Mouse (Mus musculus) midbrain, embryonic 16.5 days (tissue): ENCODE results near the gene Pde4b. TPM values are rescaled to one million over a fixed set of nuclear protein-coding genes. Genes with fewer than 3 reads are reported as not detected.

ENCODE experiments used
- ATAC-seq: fragments of 200-750 bp; cut with Nextera tagmentation; 2 replicates; pipeline ENCODE4 v1.8.0; 2017; ENCODE audit warnings: moderate TSS enrichment
- H3K27ac ChIP-seq: fragments of 300-500 bp; sonication (generic); 2 replicates; pipeline ENCODE4 v1.5.1; 2014; ENCODE audit warnings: mild to moderate bottlenecking, low read length, mixed read lengths
- H3K27me3 ChIP-seq: fragments of 300-500 bp; sonication (generic); 2 replicates; pipeline ENCODE4 v1.6.1; 2014; ENCODE audit warnings: low read depth, low read length, mixed read lengths; ENCODE audit not compliant: control insufficient read depth, insufficient read depth
- H3K36me3 ChIP-seq: fragments of 300-500 bp; sonication (generic); 2 replicates; pipeline ENCODE4 v1.6.1; 2014; ENCODE audit warnings: mild to moderate bottlenecking, low read length, moderate library complexity, mixed read lengths; ENCODE audit not compliant: control insufficient read depth, insufficient read depth
- H3K4me1 ChIP-seq: fragments of 300-500 bp; sonication (generic); 2 replicates; pipeline ENCODE4 v1.6.1; 2014; ENCODE audit warnings: mild to moderate bottlenecking, low read length, mixed read lengths; ENCODE audit not compliant: control insufficient read depth, insufficient read depth
- H3K4me2 ChIP-seq: fragments of 300-500 bp; sonication (generic); 2 replicates; pipeline ENCODE4 v1.6.1; 2014; ENCODE audit warnings: mild to moderate bottlenecking, low read length, mixed read lengths
- H3K4me3 ChIP-seq: fragments of 300-500 bp; sonication (generic); 2 replicates; pipeline ENCODE4 v1.5.1; 2014; ENCODE audit warnings: low read depth, mild to moderate bottlenecking, low read length, moderate library complexity, mixed read lengths
- H3K9ac ChIP-seq: fragments of 300-500 bp; sonication (generic); 2 replicates; pipeline ENCODE4 v1.6.1; 2014; ENCODE audit warnings: low read depth, low read length, mixed read lengths
- H3K9me3 ChIP-seq: fragments of 300-500 bp; sonication (generic); replicated peaks from 2 replicates; pipeline ENCODE4 v1.6.1; 2014; ENCODE audit warnings: mild to moderate bottlenecking, low read length, mixed read lengths; ENCODE audit not compliant: control insufficient read depth, poor library complexity, severe bottlenecking
- WGBS: fragments of 180-500 bp; shearing (Covaris S2); extraction: QIAGEN DNeasy Blood & Tissue Kit; methylation state at CpG from one replicate; pipeline ENCODE4 v1.1.7; 2014; 5-methylcytosine and 5-hydroxymethylcytosine counted together
- polyA plus RNA-seq: library from polyadenylated mRNA; unstranded; fragments of >200 nt; fragmentation: Nextera tagmentation; extraction: Ambion mirVana; gene quantifications from 2 replicates; pipeline ENCODE4 v1.2.1, GENCODE M21; 2015

Pde4b gene
- polyA plus RNA-seq, 1 experiment from 2014 or later: 64.5 TPM

DNA sequence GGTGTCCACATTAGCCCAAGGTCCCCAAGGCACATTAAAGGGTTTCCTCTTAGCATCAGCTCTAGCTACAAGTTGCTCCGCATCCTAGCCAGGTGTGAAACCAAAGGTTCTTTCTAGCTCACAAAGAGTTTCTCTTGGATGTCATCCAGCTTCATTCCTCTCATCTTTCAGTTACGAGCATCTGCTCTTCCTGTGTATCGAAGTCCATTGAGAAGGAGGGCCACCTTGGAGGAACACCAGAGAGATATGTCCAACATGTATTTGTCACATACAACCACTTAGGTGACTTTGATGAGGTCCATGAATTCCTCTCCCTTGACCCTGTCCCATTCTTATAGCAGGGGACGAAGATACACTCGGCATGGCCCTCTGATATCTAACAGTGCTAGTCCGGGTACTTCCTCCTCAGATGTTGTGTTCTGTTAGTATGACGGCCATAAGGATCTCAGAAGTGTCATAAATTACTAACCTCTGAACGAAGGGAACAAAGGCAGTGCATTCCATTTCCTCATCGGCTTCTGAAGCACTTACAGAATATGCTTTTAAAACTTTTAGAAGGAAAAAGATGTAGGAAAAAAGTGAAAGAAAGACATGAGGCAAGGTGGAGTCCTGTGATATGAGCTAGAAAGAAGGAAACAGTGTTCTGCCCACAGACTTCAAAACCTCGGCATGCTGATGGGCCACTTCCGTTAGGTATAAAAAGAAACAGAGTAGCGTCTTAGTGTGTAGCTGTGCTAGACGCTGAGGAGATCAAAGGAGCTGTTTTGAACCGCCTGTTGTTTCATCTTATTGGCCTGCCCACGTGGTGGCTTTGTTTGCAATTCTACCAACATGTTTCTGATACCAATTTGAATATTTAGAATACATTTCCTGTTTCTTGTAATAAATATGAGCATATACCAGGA is 419.3 kb downstream of the Pde4b start:
- no peaks in the 10 kb centered on the region for H3K9me3 ChIP-seq
- H3K27ac ChIP-seq: no peak overlapping the region
- no peaks in the 10 kb centered on the region for H3K27me3 ChIP-seq
- H3K9ac ChIP-seq: no peak overlapping the region
- no peak for ATAC-seq
- H3K4me1 ChIP-seq: peaks cover 13% of the 10 kb centered on the region
- no peak overlapping the region for H3K4me3 ChIP-seq
- WGBS: 75% methylated on average over 15 of the region's 15 CpGs
- no peaks in the 10 kb centered on the region for H3K36me3 ChIP-seq
- no peak overlapping the region for H3K4me2 ChIP-seq

DNA sequence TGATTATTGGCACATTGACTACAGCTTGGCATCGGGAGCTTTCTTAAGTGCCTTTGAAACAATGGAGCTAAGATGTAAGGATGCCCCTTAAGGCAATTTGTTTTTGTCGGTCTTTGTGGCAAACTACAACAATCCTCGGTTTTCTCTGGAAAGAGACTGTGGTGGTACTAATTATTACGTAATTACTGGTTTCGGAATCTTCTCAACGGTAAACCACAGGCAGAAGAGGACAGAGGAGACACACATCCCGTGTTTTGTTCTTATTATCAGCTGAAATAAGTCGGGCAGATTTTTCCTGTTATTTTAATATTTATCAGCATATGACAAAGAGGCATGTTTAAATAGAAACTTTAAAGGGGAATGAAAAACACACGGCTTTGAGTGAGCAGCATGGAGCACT is 420.0 kb downstream of the Pde4b start:
- no peak overlapping the region for H3K4me2 ChIP-seq
- H3K27me3 ChIP-seq: no peaks in the 10 kb centered on the region
- H3K27ac ChIP-seq: no peak overlapping the region
- H3K4me1 ChIP-seq: peaks cover 18% of the 10 kb centered on the region
- H3K9ac ChIP-seq: no peak overlapping the region
- no peaks in the 10 kb centered on the region for H3K36me3 ChIP-seq
- no peak overlapping the region for H3K4me3 ChIP-seq
- 80% methylated on average over 9 of the region's 9 CpGs for WGBS
- ATAC-seq: no peak
- no peaks in the 10 kb centered on the region for H3K9me3 ChIP-seq

DNA sequence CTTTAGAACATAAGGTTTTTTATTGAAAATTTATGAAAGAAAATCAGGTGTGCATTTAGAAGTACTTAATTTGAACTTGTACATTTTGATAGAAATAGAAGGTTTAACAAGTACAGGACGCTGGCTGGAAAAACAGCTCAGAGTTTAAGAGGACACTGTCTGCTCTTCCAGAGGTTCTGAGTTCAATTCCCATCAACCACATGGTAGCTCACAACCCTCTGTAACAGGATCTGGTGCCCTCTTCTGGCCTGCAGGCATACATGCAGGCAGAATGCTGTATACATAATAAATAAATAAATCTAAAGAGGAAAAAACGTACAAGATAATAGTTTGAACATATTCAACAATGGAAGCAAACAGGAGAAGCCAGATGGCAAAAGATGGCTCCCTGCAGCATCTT is 420.4 kb downstream of the Pde4b start:
- Histone ChIP-seq H3K4me1 (peaks cover 18% of the 10 kb centered on the region), H3K36me3 (no peaks in the 10 kb centered on the region), H3K27ac (no peak overlapping the region), H3K4me2 (no peak overlapping the region), H3K27me3 (no peaks in the 10 kb centered on the region), H3K4me3 (no peak overlapping the region), H3K9me3 (no peaks in the 10 kb centered on the region), H3K9ac (no peak overlapping the region)
- ATAC-seq: no peak
- WGBS: 88% methylated on average over 2 of the region's 2 CpGs

DNA sequence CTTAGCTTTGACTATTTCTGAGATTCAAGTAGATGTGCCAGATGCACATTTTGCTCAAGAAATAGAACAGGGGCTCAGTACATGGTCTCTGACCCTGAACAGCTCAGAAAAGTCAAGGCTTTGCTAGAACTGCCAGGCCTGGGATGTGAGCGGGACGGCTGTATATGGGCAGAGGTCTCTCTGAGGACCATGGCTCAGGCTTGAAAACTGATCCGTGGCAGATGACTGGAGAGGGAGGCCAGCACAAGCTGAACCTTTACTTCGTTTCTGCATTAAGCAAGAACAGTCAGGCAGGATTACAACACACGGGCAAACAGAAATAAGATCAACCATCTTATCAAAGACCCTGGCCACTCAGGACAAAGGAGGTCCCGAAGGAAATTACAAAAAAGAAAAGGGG is 422.7 kb downstream of the Pde4b start:
- no peaks in the 10 kb centered on the region for H3K27me3 ChIP-seq
- no peaks in the 10 kb centered on the region for H3K9me3 ChIP-seq
- no peak overlapping the region for H3K4me2 ChIP-seq
- H3K27ac ChIP-seq: no peak overlapping the region
- no peak overlapping the region for H3K9ac ChIP-seq
- H3K4me1 ChIP-seq: peaks cover 18% of the 10 kb centered on the region
- no peak overlapping the region for H3K4me3 ChIP-seq
- H3K36me3 ChIP-seq: no peaks in the 10 kb centered on the region
- ATAC-seq: no peak
- WGBS: 75% methylated on average over 6 of the region's 6 CpGs

DNA sequence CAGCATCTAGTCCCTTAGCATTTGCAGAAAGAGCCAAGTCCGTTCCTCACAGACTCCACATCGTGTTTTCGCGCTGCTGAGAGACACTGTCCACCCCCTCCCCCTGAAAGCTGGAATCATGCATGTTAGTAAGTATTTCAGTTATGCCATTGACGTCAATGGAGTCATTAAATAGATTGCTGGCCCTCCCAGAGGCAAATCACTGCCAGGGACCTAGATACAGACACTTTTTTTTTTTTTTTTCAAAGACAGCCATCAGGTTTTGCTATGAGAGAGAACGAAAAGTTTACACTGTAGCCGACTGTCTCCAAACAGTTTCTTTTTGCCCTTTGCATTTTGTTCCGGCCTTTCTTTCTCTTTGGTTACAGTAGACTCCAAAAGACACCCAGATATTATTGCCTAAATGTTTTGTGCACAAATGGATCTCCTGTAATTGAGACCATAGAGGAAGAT is 423.6 kb downstream of the Pde4b start:
- H3K9ac ChIP-seq: no peak overlapping the region; the same call in 1 of the 2 replicates
- peak; percentile 21; the same call in 1 of the 2 replicates for ATAC-seq
- peak overlapping the region; percentile 46 for H3K4me2 ChIP-seq
- peaks cover 18% of the 10 kb centered on the region for H3K4me1 ChIP-seq
- peak overlapping the region; percentile 61; the same call in 1 of the 2 replicates for H3K27ac ChIP-seq
- no peaks in the 10 kb centered on the region for H3K27me3 ChIP-seq
- H3K9me3 ChIP-seq: no peaks in the 10 kb centered on the region
- WGBS: 32% methylated on average over 8 of the region's 8 CpGs
- H3K36me3 ChIP-seq: no peaks in the 10 kb centered on the region
- H3K4me3 ChIP-seq: no peak overlapping the region

DNA sequence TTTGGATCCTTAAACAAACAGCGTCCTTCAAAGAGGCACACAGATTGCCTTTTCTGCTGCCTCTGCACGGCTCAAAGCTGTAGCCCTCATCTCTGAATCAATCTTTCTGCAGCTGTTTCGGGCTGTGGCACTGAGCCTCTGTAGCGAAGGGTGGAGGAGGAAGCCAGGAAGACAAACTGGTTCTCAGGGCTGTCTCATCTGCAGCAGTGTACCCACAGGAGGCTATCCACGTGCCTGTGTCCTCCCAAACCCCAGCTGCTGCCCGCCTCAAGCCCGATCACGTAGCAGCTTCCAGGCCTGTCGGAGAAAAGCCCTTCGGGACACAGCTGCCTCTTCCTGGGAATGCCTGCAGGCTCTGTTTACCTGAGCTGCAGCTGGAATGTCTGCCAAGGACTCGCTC is 424.2 kb downstream of the Pde4b start:
- H3K9ac ChIP-seq: peak overlapping the region; percentile 57; the same call in 1 of the 2 replicates
- no peaks in the 10 kb centered on the region for H3K9me3 ChIP-seq
- peak overlapping the region; percentile 61 for H3K27ac ChIP-seq
- no peak overlapping the region; the same call in 1 of the 2 replicates for H3K4me3 ChIP-seq
- peak; percentile 66 for ATAC-seq
- H3K36me3 ChIP-seq: no peaks in the 10 kb centered on the region
- peaks cover 19% of the 10 kb centered on the region for H3K4me1 ChIP-seq
- 12% methylated on average over 11 of the region's 11 CpGs for WGBS
- peak overlapping the region; percentile 46 for H3K4me2 ChIP-seq
- H3K27me3 ChIP-seq: no peaks in the 10 kb centered on the region

DNA sequence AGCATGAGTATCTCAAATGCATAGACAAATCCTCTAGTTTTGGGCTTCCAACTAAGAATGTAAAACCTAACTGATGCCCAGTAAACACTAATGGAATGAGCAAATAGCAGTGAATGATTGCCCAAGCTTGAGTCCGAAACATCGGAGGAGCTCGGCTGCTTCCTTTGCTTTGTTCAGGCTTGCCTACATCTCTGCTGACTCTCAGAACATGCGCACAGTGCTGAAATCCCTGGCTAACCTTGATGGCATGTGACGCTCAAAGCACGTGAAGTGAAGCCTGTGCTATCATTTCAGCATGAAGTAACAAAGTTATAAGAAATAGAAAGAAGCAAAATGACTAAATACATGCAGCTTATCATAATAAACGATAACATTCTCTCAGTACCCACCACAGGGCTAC is 425.6 kb downstream of the Pde4b start:
- Histone ChIP-seq H3K36me3 (no peaks in the 10 kb centered on the region), H3K27me3 (no peaks in the 10 kb centered on the region), H3K9me3 (no peaks in the 10 kb centered on the region), H3K4me1 (peaks cover 23% of the 10 kb centered on the region), H3K4me3 (no peak overlapping the region), H3K9ac (no peak overlapping the region), H3K27ac (no peak overlapping the region), H3K4me2 (no peak overlapping the region)
- WGBS: 77% methylated on average over 7 of the region's 7 CpGs
- ATAC-seq: no peak

DNA sequence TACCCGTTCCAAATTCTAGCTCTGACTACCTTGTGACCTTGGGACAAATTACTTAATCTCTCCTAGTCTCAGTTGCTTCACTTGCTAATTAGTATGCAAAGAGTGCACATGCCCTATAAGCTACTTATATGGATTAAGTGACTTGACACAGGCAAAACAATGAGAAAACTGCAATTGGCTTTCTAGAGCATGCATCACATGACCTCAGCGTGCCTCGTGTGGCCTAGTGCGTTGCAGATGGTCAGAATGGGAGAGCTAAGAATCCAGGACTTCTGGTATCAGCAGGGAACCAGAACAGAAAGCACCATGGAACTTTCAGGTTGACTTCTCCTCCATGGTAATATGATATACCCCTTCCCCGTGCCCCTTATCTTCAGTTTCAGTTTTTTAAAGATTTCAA is 426.2 kb downstream of the Pde4b start:
- no peak for ATAC-seq
- no peak overlapping the region for H3K4me2 ChIP-seq
- H3K27ac ChIP-seq: no peak overlapping the region
- peaks cover 23% of the 10 kb centered on the region for H3K4me1 ChIP-seq
- H3K36me3 ChIP-seq: no peaks in the 10 kb centered on the region
- H3K9ac ChIP-seq: no peak overlapping the region
- H3K9me3 ChIP-seq: no peaks in the 10 kb centered on the region
- no peaks in the 10 kb centered on the region for H3K27me3 ChIP-seq
- no peak overlapping the region for H3K4me3 ChIP-seq
- WGBS: 38% methylated on average over 5 of the region's 5 CpGs
